Mouse (Mus musculus) ES-Bruce4 (cell line): ENCODE measurements around the gene Gm45808. TPM values are rescaled to one million over a fixed set of nuclear protein-coding genes. Genes with fewer than 3 reads are reported as not detected.

Experiments
- H3K27ac ChIP-seq: 2 replicates; pipeline ENCODE4 v1.5.1; 2012; ENCODE audit warnings: low read length, inconsistent platforms; ENCODE audit not compliant: insufficient read depth
- H3K27me3 ChIP-seq: 2 replicates; pipeline ENCODE4 v1.6.1; 2012; ENCODE audit warnings: mild to moderate bottlenecking, low read length, inconsistent platforms; ENCODE audit not compliant: control insufficient read depth, poor library complexity, insufficient read depth, severe bottlenecking
- H3K36me3 ChIP-seq: 2 replicates; pipeline ENCODE4 v1.6.1; 2012; ENCODE audit warnings: inconsistent platforms, mild to moderate bottlenecking, low read length, moderate library complexity; ENCODE audit not compliant: control insufficient read depth, poor library complexity, insufficient read depth, severe bottlenecking
- H3K4me1 ChIP-seq: one replicate; pipeline ENCODE4 v1.8.1; 2011; ENCODE audit warnings: low read length; ENCODE audit not compliant: control insufficient read depth, insufficient read depth
- H3K4me3 ChIP-seq: 2 replicates; pipeline ENCODE4 v1.5.1; 2011; ENCODE audit warnings: low read depth, mild to moderate bottlenecking, low read length
- H3K9ac ChIP-seq: 2 replicates; pipeline ENCODE4 v1.6.1; 2012; ENCODE audit warnings: low read depth, mild to moderate bottlenecking, inconsistent platforms; ENCODE audit not compliant: poor library complexity, severe bottlenecking
- H3K9me3 ChIP-seq: replicated peaks from 2 replicates; pipeline ENCODE4 v1.6.1; 2012; ENCODE audit warnings: mild to moderate bottlenecking, low read length, inconsistent platforms; ENCODE audit not compliant: control insufficient read depth, poor library complexity, insufficient read depth, severe bottlenecking
- CTCF ChIP-seq: IDR thresholded peaks from one replicate; pipeline ENCODE4 v1.8.1; 2011; ENCODE audit warnings: low read depth, low read length
- EP300 ChIP-seq: IDR thresholded peaks from 2 replicates; pipeline ENCODE4 v1.6.1; 2011; ENCODE audit warnings: low read depth, low read length; ENCODE audit not compliant: insufficient read depth
- POLR2A ChIP-seq: IDR thresholded peaks from one replicate; pipeline ENCODE4 v1.8.1; 2011; ENCODE audit warnings: low read length; ENCODE audit not compliant: insufficient read depth
- polyA plus RNA-seq: library from polyadenylated mRNA; stranded (reverse); fragments of >200 nt; gene quantifications from 2 replicates; pipeline ENCODE4 v1.2.4, GENCODE M21; 2011; ENCODE audit warnings: low read depth; ENCODE audit not compliant: missing spikeins, insufficient read depth, insufficient read length

Gene Gm45808
- polyA plus RNA-seq, 1 experiment, result not detected

GRCm38 (mm10) chr7:45421194-45421593 is 65.4 kb downstream of the Gm45808 start:
- no peaks in the 10 kb centered on the region for H3K9me3 ChIP-seq
- H3K9ac ChIP-seq, result no peak overlapping the region
- TF ChIP-seq EP300 (no peak), POLR2A (no peak), CTCF (no peak)
- peaks cover 43% of the 10 kb centered on the region for H3K36me3 ChIP-seq
- no peaks in the 10 kb centered on the region for H3K27me3 ChIP-seq
- no peak overlapping the region for H3K27ac ChIP-seq
- no peak overlapping the region for H3K4me3 ChIP-seq
- peaks cover 7% of the 10 kb centered on the region for H3K4me1 ChIP-seq

- no peaks in the 10 kb centered on the region for H3K27me3 ChIP-seq
Measured at GRCm38 (mm10) chr7:45420615-45420919, 66.0 kb downstream of the Gm45808 start, which contains the start of gene Lhb. Gene Lhb (plus strand): TSS chr7:45420820.

DNA sequence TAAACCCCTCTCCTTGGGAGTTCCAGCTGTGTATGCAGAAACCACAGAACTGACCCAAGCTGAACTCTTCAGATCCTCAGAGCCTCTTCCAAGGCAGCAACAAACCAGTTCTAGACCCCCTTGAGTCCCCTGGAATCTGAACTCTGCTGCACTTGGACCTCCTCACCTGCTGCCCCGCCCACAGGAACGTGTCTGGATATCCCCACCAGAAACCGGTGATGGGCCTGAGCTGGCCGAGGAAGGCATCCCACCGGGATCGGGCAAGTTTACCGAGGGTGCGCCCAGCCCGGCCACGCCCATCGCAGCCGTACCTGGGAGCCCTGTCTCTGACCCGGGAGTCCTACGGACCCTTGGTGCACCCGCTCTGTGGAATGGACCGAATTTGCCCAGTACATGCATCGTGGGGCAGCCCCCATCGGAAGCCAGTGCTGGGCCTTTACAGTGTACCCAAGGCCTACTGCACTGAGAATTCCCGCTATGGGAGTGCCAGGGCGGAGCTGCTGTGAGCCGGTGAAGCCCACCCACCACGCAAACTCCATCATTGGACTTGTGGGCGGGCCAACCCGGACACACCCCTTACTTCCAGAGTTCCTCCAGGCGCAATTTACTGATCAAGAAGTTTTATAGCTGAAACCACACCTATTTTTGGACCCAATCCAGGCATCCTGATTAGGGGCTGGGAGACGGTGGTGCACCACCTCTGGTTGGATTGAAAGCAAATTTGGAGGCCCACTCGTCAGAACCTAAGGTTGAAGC is 66.6 kb downstream of the Gm45808 start:
- Histone ChIP-seq H3K27me3 (no peaks in the 10 kb centered on the region), H3K27ac (peak overlapping the region; percentile 7; the same call in 1 of the 2 replicates), H3K4me3 (peak overlapping the region; percentile 22), H3K36me3 (peaks cover 39% of the 10 kb centered on the region), H3K9me3 (no peaks in the 10 kb centered on the region), H3K4me1 (peaks cover 7% of the 10 kb centered on the region), H3K9ac (no peak overlapping the region)
- TF ChIP-seq POLR2A (no peak), EP300 (0 out of 2 replicates have a peak, but pooled peaks have one; percentile 39), CTCF (no peak)

More at GRCm38 (mm10) chr7:45420615-45420919, 66.0 kb downstream of the Gm45808 start, which contains the start of gene Lhb:
- Histone ChIP-seq H3K27ac (peak within 1 kb of the TSS; percentile 7; the same call in 1 of the 2 replicates), H3K4me3 (peak within 1 kb of the TSS; percentile 22), H3K4me1 (peaks cover 7% of the 10 kb centered on the region), H3K9me3 (no peaks in the 10 kb centered on the region), H3K9ac (no peak within 1 kb of the TSS), H3K36me3 (peaks cover 43% of the 10 kb centered on the region)
- TF ChIP-seq EP300 (no peak), CTCF (no peak), POLR2A (no peak)

- no peaks in the 10 kb centered on the region for H3K9me3 ChIP-seq
- TF ChIP-seq POLR2A, result no peak
- TF ChIP-seq CTCF, result no peak
- TF ChIP-seq EP300, result no peak
- H3K36me3 ChIP-seq, result peaks cover 19% of the 10 kb centered on the region
- peaks cover 7% of the 10 kb centered on the region for H3K4me1 ChIP-seq
- H3K9ac ChIP-seq, result 0 out of 2 replicates have a peak overlapping the region, but pooled peaks have one; percentile 7
- no peak overlapping the region for H3K27ac ChIP-seq
- no peaks in the 10 kb centered on the region for H3K27me3 ChIP-seq
- H3K4me3 ChIP-seq, result no peak overlapping the region
Measured at GRCm38 (mm10) chr7:45417962-45418492, 68.6 kb downstream of the Gm45808 start.

Other genes starting within 250 kb of the Gm45808 start
- 2.2 and 3.4 TPM in 2 replicates for gene Cd37, start 247.7 kb downstream of the Gm45808 start, polyA plus RNA-seq
- gene Slc6a16, start 245.7 kb downstream of the Gm45808 start, polyA plus RNA-seq, result 0.55 and 0.63 TPM in 2 replicates
- gene Slc6a21, start 209.3 kb downstream of the Gm45808 start, polyA plus RNA-seq, result not detected in 2 replicates
- 18.9 and 19.8 TPM in 2 replicates for gene Trpm4, start 153.0 kb downstream of the Gm45808 start, polyA plus RNA-seq
- 5.2 and 6.9 TPM in 2 replicates for gene Hrc, start 151.5 kb downstream of the Gm45808 start, polyA plus RNA-seq
- gene Ppfia3, start 119.8 kb downstream of the Gm45808 start, polyA plus RNA-seq, result 7.2 and 9.3 TPM in 2 replicates
- gene Lin7b, start 116.2 kb downstream of the Gm45808 start, polyA plus RNA-seq, result 0.88 TPM in 1 of 2 replicates, not detected in the other
- 686 and 799 TPM in 2 replicates for gene Snrnp70, start 91.1 kb downstream of the Gm45808 start, polyA plus RNA-seq
- 0.41 TPM in 1 of 2 replicates, not detected in the other for gene Kcna7, start 81.2 kb downstream of the Gm45808 start, polyA plus RNA-seq
- gene Ntf5, start 73.1 kb downstream of the Gm45808 start, polyA plus RNA-seq, result 5.0 and 5.2 TPM in 2 replicates
- not detected in 2 replicates for gene Lhb, start 66.0 kb downstream of the Gm45808 start, polyA plus RNA-seq
- 24.4 and 26.7 TPM in 2 replicates for gene Gys1, start 52.0 kb downstream of the Gm45808 start, polyA plus RNA-seq
- gene Ruvbl2, start 48.7 kb downstream of the Gm45808 start, polyA plus RNA-seq, result 263 and 267 TPM in 2 replicates
- gene Ftl1, start 26.9 kb downstream of the Gm45808 start, polyA plus RNA-seq, result 5,956 and 6,533 TPM in 2 replicates
- gene Bax, start 19.9 kb downstream of the Gm45808 start, polyA plus RNA-seq, result 250 and 287 TPM in 2 replicates
- 1.3 and 2.4 TPM in 2 replicates for gene Tulp2, start 4.9 kb downstream of the Gm45808 start, polyA plus RNA-seq
- gene Dhdh, start 2.0 kb upstream of the Gm45808 start, polyA plus RNA-seq, result 15.3 and 15.5 TPM in 2 replicates
- gene Nucb1, start 23.6 kb upstream of the Gm45808 start, polyA plus RNA-seq, result 105 and 119 TPM in 2 replicates
- 15.5 and 18.6 TPM in 2 replicates for gene Ppp1r15a, start 39.5 kb upstream of the Gm45808 start, polyA plus RNA-seq
- gene Plekha4, start 39.5 kb upstream of the Gm45808 start, polyA plus RNA-seq, result 14.3 and 18.6 TPM in 2 replicates
- 55.0 and 62.2 TPM in 2 replicates for gene Hsd17b14, start 68.1 kb upstream of the Gm45808 start, polyA plus RNA-seq
- 104 and 144 TPM in 2 replicates for gene Bcat2, start 83.3 kb upstream of the Gm45808 start, polyA plus RNA-seq
- gene Fgf21, start 128.7 kb upstream of the Gm45808 start, polyA plus RNA-seq, result 0.94 and 1.7 TPM in 2 replicates
- gene Fut1, start 130.5 kb upstream of the Gm45808 start, polyA plus RNA-seq, result 3.0 and 3.9 TPM in 2 replicates
- 4.6 and 5.8 TPM in 2 replicates for gene Izumo1, start 135.0 kb upstream of the Gm45808 start, polyA plus RNA-seq
- 2.5 and 3.0 TPM in 2 replicates for gene Rasip1, start 140.7 kb upstream of the Gm45808 start, polyA plus RNA-seq
- 2.2 and 4.1 TPM in 2 replicates for gene Mamstr, start 153.2 kb upstream of the Gm45808 start, polyA plus RNA-seq
- 0.87 TPM in 1 of 2 replicates, not detected in the other for gene Fut2, start 179.6 kb upstream of the Gm45808 start, polyA plus RNA-seq
- gene Ntn5, start 197.2 kb upstream of the Gm45808 start, polyA plus RNA-seq, result 0.51 TPM in 1 of 2 replicates, not detected in the other
- 1.1 and 1.4 TPM in 2 replicates for gene Sec1, start 207.6 kb upstream of the Gm45808 start, polyA plus RNA-seq
- gene Car11, start 213.0 kb upstream of the Gm45808 start, polyA plus RNA-seq, result 6.0 and 9.7 TPM in 2 replicates
- 6.7 and 6.9 TPM in 2 replicates for gene Dbp, start 218.3 kb upstream of the Gm45808 start, polyA plus RNA-seq
- 1,593 and 1,677 TPM in 2 replicates for gene Rpl18, start 228.6 kb upstream of the Gm45808 start, polyA plus RNA-seq
- 10.4 and 11.1 TPM in 2 replicates for gene Sphk2, start 231.2 kb upstream of the Gm45808 start, polyA plus RNA-seq
- gene Fam83e, start 234.4 kb upstream of the Gm45808 start, polyA plus RNA-seq, result 0.85 and 1.4 TPM in 2 replicates
- not detected in 2 replicates for gene Spaca4, start 239.0 kb upstream of the Gm45808 start, polyA plus RNA-seq